Mouse (Mus musculus): ENCODE measurements around the gene Olfr223. TPM values are rescaled to one million over a fixed set of nuclear protein-coding genes. Genes with fewer than 3 reads are reported as not detected.
A peak's percentile ranks its signal among the peaks of the same experiment; 100 is the strongest.
"Not testable (repeated sequence)": the region's sequence is repeated elsewhere in the genome, so short reads cannot be mapped to it uniquely, and the experiment has no call there.

Olfr223 gene
- polyA plus RNA-seq, 1 experiment from 2014 or later, result not detected

DNA sequence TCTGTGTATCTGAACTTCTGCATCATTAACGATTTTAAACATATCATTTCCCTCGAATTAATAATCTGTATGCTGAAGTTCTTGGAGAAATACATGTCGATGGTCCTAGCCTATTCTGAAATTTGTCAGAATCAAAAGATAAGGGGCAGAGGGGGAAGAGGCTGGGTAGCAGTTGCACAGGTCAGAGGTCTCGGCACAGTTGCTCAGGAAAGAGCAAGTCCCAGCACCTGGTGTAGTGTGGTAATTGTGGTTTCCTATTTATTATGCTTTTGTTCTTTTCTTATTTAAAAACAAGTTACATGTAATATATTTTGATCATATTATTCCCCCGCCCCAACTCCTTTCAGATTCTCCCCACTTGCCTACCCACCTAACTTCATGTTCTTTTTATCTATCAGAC lies 35.1 kb upstream of the Olfr223 start:
- no peak overlapping the region for H3K4me2 ChIP-seq (replicated peaks)
- H3K27ac ChIP-seq, result no peak overlapping the region
- H3K27me3 ChIP-seq, result no peaks in the 10 kb centered on the region
- no peak for ATAC-seq (ENCODE audit: insufficient number of reproducible peaks, insufficient read depth, low FRiP score, low TSS enrichment)
- no peaks in the 10 kb centered on the region for H3K4me1 ChIP-seq
- no peaks in the 10 kb centered on the region for H3K36me3 ChIP-seq
- no peaks in the 10 kb centered on the region for H3K9me3 ChIP-seq
- WGBS, result 82% methylated on average over 5 of the region's 5 CpGs
- H3K9ac ChIP-seq, result no peak overlapping the region
- no peak overlapping the region for H3K4me3 ChIP-seq

- no peaks in the 10 kb centered on the region for H3K27me3 ChIP-seq
- H3K4me2 ChIP-seq (replicated peaks), result no peak overlapping the region
- WGBS, result 88% methylated on average over 7 of the region's 7 CpGs
- no peaks in the 10 kb centered on the region for H3K36me3 ChIP-seq
- no peak overlapping the region for H3K27ac ChIP-seq
- H3K9ac ChIP-seq, result no peak overlapping the region
- no peaks in the 10 kb centered on the region for H3K4me1 ChIP-seq
- no peak for ATAC-seq (ENCODE audit: insufficient number of reproducible peaks, insufficient read depth, low FRiP score, low TSS enrichment)
- no peaks in the 10 kb centered on the region for H3K9me3 ChIP-seq
- no peak overlapping the region for H3K4me3 ChIP-seq
These were observed 33.1 kb upstream of the Olfr223 start for GRCm38 (mm10) chr11:59626192-59626591.

DNA sequence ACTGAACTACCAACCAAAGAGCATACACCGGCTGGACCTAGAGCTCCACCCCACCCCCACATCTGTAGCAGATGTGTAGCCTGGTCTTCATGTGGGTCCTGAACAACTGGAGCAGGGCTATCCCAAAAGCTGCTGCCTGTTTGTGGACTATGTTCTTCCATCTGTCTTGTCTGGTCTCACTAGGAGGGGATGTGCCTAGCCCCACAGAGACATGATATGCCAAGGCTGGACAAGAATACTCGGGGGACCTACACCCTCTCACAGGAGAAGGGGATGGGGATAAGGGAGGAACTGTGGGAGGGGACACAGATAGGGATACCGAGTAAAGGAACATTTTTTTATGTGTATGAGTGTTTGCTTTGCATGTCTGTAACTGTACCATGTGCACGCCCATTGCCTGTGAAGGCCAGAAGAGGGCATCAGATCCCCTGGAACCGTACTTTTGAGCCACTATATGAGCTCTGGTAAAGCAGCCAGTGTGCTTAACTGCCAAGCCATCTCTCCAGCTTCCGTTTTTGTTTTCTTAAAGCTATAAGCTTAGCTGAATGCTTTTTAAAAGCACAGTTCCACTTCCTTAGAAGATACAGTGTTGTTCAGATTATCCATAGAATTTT lies 31.0 kb upstream of the Olfr223 start:
- Histone ChIP-seq H3K27ac (no peak overlapping the region), H3K36me3 (no peaks in the 10 kb centered on the region), H3K9ac (no peak overlapping the region), H3K4me2 (replicated peaks) (no peak overlapping the region), H3K4me1 (no peaks in the 10 kb centered on the region), H3K4me3 (no peak overlapping the region), H3K9me3 (no peaks in the 10 kb centered on the region), H3K27me3 (no peaks in the 10 kb centered on the region)
- 0 out of 2 replicates have a peak, but pooled peaks have one; percentile 35 for ATAC-seq (ENCODE audit: insufficient number of reproducible peaks, insufficient read depth, low FRiP score, low TSS enrichment)
- WGBS, result 31% methylated on average over 6 of the region's 6 CpGs

GRCm38 (mm10) chr11:59622214-59622613 lies 29.1 kb upstream of the Olfr223 start:
- Histone ChIP-seq H3K4me2 (replicated peaks) (no peak overlapping the region), H3K9ac (no peak overlapping the region), H3K9me3 (no peaks in the 10 kb centered on the region), H3K4me3 (no peak overlapping the region), H3K27ac (no peak overlapping the region), H3K36me3 (no peaks in the 10 kb centered on the region), H3K27me3 (no peaks in the 10 kb centered on the region), H3K4me1 (no peaks in the 10 kb centered on the region)
- 70% methylated on average over 3 of the region's 3 CpGs for WGBS
- no peak for ATAC-seq (ENCODE audit: insufficient number of reproducible peaks, insufficient read depth, low FRiP score, low TSS enrichment)

DNA sequence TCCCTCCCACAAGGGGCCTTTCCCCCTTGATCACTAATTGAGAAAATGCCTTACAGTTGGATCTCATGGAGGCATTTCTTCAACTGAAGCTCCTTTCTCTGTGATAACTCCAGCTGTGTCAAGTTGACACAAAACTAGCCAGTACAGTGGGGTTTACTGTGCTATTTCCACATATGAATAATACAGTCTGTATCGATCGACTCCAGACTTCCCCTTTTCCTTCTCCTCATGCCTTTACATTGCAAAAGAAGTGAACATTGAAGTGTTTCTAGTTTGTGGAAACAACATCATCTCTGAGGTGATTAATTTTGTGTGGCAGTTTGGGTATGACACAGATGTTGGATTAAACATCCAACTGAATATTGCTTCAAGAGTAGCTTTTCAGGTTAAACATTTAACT lies 23.9 kb upstream of the Olfr223 start:
- not testable (repeated sequence) for ATAC-seq (ENCODE audit: insufficient number of reproducible peaks, insufficient read depth, low FRiP score, low TSS enrichment); H3K4me1 ChIP-seq; H3K9me3 ChIP-seq; H3K36me3 ChIP-seq; H3K9ac ChIP-seq; H3K4me3 ChIP-seq; H3K27ac ChIP-seq; H3K27me3 ChIP-seq; H3K4me2 ChIP-seq (replicated peaks)
- WGBS, result 89% methylated on average over 2 of the region's 2 CpGs

- 56% methylated on average over 4 of the region's 4 CpGs for WGBS
- no peak overlapping the region for H3K27ac ChIP-seq
- no peak overlapping the region for H3K4me2 ChIP-seq (replicated peaks)
- no peaks in the 10 kb centered on the region for H3K36me3 ChIP-seq
- no peaks in the 10 kb centered on the region for H3K9me3 ChIP-seq
- no peaks in the 10 kb centered on the region for H3K4me1 ChIP-seq
- H3K27me3 ChIP-seq, result no peaks in the 10 kb centered on the region
- no peak overlapping the region for H3K9ac ChIP-seq
- no peak for ATAC-seq (ENCODE audit: insufficient number of reproducible peaks, insufficient read depth, low FRiP score, low TSS enrichment)
- no peak overlapping the region for H3K4me3 ChIP-seq
These were observed 21.0 kb upstream of the Olfr223 start for GRCm38 (mm10) chr11:59614120-59614519.

GRCm38 (mm10) chr11:59611646-59612045 lies 18.6 kb upstream of the Olfr223 start:
- Histone ChIP-seq H3K9ac (no peak overlapping the region), H3K4me3 (no peak overlapping the region), H3K4me2 (replicated peaks) (no peak overlapping the region), H3K36me3 (no peaks in the 10 kb centered on the region), H3K4me1 (no peaks in the 10 kb centered on the region), H3K27ac (no peak overlapping the region), H3K9me3 (no peaks in the 10 kb centered on the region), H3K27me3 (no peaks in the 10 kb centered on the region)
- 81% methylated on average over 5 of the region's 5 CpGs for WGBS
- ATAC-seq (ENCODE audit: insufficient number of reproducible peaks, insufficient read depth, low FRiP score, low TSS enrichment), result no peak

DNA sequence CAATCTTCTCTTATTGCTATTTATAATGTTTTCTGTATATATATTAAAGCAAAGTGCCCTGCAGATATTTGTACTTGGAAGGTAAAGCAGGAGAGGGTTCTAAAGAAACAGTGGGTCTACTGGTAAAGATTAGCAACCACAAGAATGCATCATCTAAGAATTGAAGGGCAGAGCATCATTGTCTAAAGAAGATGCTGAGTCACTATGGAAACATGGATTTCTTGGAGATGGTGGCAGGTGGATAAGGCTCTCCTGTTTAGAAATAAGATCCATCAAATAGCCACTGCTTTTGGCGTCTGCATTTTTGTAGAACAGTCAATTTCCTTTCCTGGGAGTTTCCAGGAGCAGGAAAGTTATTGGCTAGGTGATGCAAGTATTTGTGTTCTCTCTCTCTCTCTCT lies 9.2 kb upstream of the Olfr223 start:
- Histone ChIP-seq H3K4me1 (no peaks in the 10 kb centered on the region), H3K4me3 (no peak overlapping the region), H3K27ac (no peak overlapping the region), H3K27me3 (no peaks in the 10 kb centered on the region), H3K9me3 (no peaks in the 10 kb centered on the region), H3K4me2 (replicated peaks) (no peak overlapping the region), H3K36me3 (no peaks in the 10 kb centered on the region), H3K9ac (no peak overlapping the region)
- 64% methylated on average over 1 of the region's 1 CpGs for WGBS
- ATAC-seq (ENCODE audit: insufficient number of reproducible peaks, insufficient read depth, low FRiP score, low TSS enrichment), result no peak

- no peaks in the 10 kb centered on the region for H3K4me1 ChIP-seq
- ATAC-seq (ENCODE audit: insufficient number of reproducible peaks, insufficient read depth, low FRiP score, low TSS enrichment), result no peak
- no peak overlapping the region for H3K4me2 ChIP-seq (replicated peaks)
- H3K36me3 ChIP-seq, result no peaks in the 10 kb centered on the region
- 87% methylated on average over 3 of the region's 3 CpGs for WGBS
- H3K27me3 ChIP-seq, result no peaks in the 10 kb centered on the region
- no peak overlapping the region for H3K4me3 ChIP-seq
- no peaks in the 10 kb centered on the region for H3K9me3 ChIP-seq
- no peak overlapping the region for H3K27ac ChIP-seq
- H3K9ac ChIP-seq, result no peak overlapping the region
These were observed 7.8 kb upstream of the Olfr223 start for GRCm38 (mm10) chr11:59600872-59601271.

DNA sequence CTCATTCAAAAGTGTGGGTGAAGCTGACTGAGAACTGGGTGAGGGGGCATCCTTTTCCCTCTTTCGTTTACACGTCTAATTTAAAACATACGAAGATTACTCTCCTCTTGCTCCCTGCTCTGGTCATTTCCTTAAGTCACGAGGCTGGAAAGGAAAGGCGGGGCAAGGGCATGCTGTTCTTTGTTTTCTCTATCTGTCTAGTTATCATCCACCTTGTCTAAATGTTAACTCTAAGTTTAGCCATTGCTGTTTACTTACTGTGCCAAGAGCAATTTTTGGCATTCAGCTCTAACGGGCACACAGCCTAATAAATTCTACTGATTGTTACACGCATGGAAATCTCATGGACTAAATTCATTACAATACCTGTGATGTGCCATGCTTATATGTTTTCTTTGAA lies 6.1 kb upstream of the Olfr223 start:
- no peaks in the 10 kb centered on the region for H3K9me3 ChIP-seq
- H3K4me3 ChIP-seq, result no peak overlapping the region
- 57% methylated on average over 7 of the region's 7 CpGs for WGBS
- H3K27me3 ChIP-seq, result no peaks in the 10 kb centered on the region
- H3K36me3 ChIP-seq, result no peaks in the 10 kb centered on the region
- no peaks in the 10 kb centered on the region for H3K4me1 ChIP-seq
- ATAC-seq (ENCODE audit: insufficient number of reproducible peaks, insufficient read depth, low FRiP score, low TSS enrichment), result no peak
- H3K4me2 ChIP-seq (replicated peaks), result no peak overlapping the region
- no peak overlapping the region for H3K9ac ChIP-seq
- H3K27ac ChIP-seq, result no peak overlapping the region

DNA sequence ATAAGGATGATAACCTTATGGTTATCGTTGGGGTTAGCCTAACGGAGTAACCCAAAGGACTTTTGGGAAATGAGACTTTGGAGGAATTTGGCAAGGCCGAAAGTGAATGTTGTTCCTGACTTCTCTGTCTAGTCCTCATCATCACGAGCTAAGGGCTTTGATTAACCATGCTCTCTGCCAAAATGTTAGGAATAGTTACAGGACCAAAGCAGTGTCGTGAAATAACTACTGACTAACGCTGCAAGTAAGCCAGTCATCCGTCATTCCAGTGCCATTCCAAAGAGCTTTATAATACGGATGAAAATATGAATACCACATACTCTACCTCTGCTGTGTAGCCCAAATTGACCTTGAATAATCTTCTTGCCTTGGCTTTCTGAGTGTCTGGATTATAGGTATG lies 3.9 kb upstream of the Olfr223 start:
- 88% methylated on average over 8 of the region's 8 CpGs for WGBS
- no peak overlapping the region for H3K9ac ChIP-seq

GRCm38 (mm10) chr11:59596091-59596490 lies 3.0 kb upstream of the Olfr223 start:
- Histone ChIP-seq H3K4me1 (no peaks in the 10 kb centered on the region), H3K4me2 (replicated peaks) (no peak overlapping the region), H3K9ac (no peak overlapping the region), H3K27ac (no peak overlapping the region), H3K36me3 (no peaks in the 10 kb centered on the region), H3K9me3 (no peaks in the 10 kb centered on the region), H3K27me3 (no peaks in the 10 kb centered on the region), H3K4me3 (no peak overlapping the region)
- WGBS, result 47% methylated on average over 4 of the region's 4 CpGs
- no peak for ATAC-seq (ENCODE audit: insufficient number of reproducible peaks, insufficient read depth, low FRiP score, low TSS enrichment)

More for the DNA sequence above, 3.9 kb upstream of the Olfr223 start:
- H3K4me3 ChIP-seq, result no peak overlapping the region
- H3K36me3 ChIP-seq, result no peaks in the 10 kb centered on the region
- no peak overlapping the region for H3K4me2 ChIP-seq (replicated peaks)
- ATAC-seq (ENCODE audit: insufficient number of reproducible peaks, insufficient read depth, low FRiP score, low TSS enrichment), result no peak
- no peaks in the 10 kb centered on the region for H3K4me1 ChIP-seq
- no peaks in the 10 kb centered on the region for H3K9me3 ChIP-seq
- H3K27me3 ChIP-seq, result no peaks in the 10 kb centered on the region
- no peak overlapping the region for H3K27ac ChIP-seq

- Histone ChIP-seq H3K9ac (no peak overlapping the region), H3K36me3 (no peaks in the 10 kb centered on the region), H3K27ac (no peak overlapping the region), H3K27me3 (no peaks in the 10 kb centered on the region), H3K4me2 (replicated peaks) (no peak overlapping the region), H3K4me3 (no peak overlapping the region), H3K4me1 (no peaks in the 10 kb centered on the region), H3K9me3 (no peaks in the 10 kb centered on the region)
- ATAC-seq (ENCODE audit: insufficient number of reproducible peaks, insufficient read depth, low FRiP score, low TSS enrichment), result no peak
- 92% methylated on average over 8 of the region's 8 CpGs for WGBS
These were observed 3.6 kb downstream of the Olfr223 start for GRCm38 (mm10) chr11:59589496-59589895.

All from embryonic facial prominence, embryonic 12.5 days (tissue).